Mouse (Mus musculus): ENCODE data around the gene Ano7. TPM values are rescaled to one million over a fixed set of nuclear protein-coding genes. Genes with fewer than 3 reads are reported as not detected.

Gene Ano7
- polyA plus RNA-seq, 1 experiment from 2014 or later = 0.26 TPM

GRCm38 (mm10) chr1:93387198-93387597, 13.5 kb downstream of the Ano7 start:
- H3K36me3 ChIP-seq (ENCODE audit: insufficient read depth, low read length) = no peaks in the 10 kb centered on the region
- no peak for TF ChIP-seq CTCF (IDR thresholded peaks at IDR 0.05; ENCODE audit: low read depth)
- whole genome bisulfite sequencing = 46% methylated on average over 2 of the region's 2 CpGs
- H3K9ac ChIP-seq (ENCODE audit: low read depth, low read length) = no peak overlapping the region
- ATAC-seq (replicated peaks; ENCODE audit: low FRiP score, low read depth) (no peak), DNase-seq (ENCODE audit: low spot score) (no peak)
- no peaks in the 10 kb centered on the region for H3K9me3 ChIP-seq (replicated peaks; ENCODE audit: low read length)
- H3K4me1 ChIP-seq (replicated peaks; ENCODE audit: insufficient read depth, low read length) = no peaks in the 10 kb centered on the region
- H3K4me3 ChIP-seq (replicated peaks; ENCODE audit: low read depth, low read length) = no peak overlapping the region
- no peaks in the 10 kb centered on the region for H3K27me3 ChIP-seq (ENCODE audit: insufficient read depth, low read length)
- H3K4me2 ChIP-seq (ENCODE audit: low read length) = no peak overlapping the region
- H3K27ac ChIP-seq = no peak overlapping the region

- no peak overlapping the region for H3K4me2 ChIP-seq (ENCODE audit: low read length)
- DNase-seq (ENCODE audit: low spot score) (no peak), ATAC-seq (replicated peaks; ENCODE audit: low FRiP score, low read depth) (no peak)
- H3K4me1 ChIP-seq (replicated peaks; ENCODE audit: insufficient read depth, low read length) = no peaks in the 10 kb centered on the region
- no peak overlapping the region for H3K9ac ChIP-seq (ENCODE audit: low read depth, low read length)
- no peaks in the 10 kb centered on the region for H3K36me3 ChIP-seq (ENCODE audit: insufficient read depth, low read length)
- 73% methylated on average over 2 of the region's 2 CpGs for WGBS
- TF ChIP-seq CTCF (IDR thresholded peaks at IDR 0.05; ENCODE audit: low read depth) = no peak
- H3K9me3 ChIP-seq (replicated peaks; ENCODE audit: low read length) = no peaks in the 10 kb centered on the region
- H3K27ac ChIP-seq = no peak overlapping the region
- no peak overlapping the region for H3K4me3 ChIP-seq (replicated peaks; ENCODE audit: low read depth, low read length)
- H3K27me3 ChIP-seq (ENCODE audit: insufficient read depth, low read length) = no peaks in the 10 kb centered on the region
Measured at GRCm38 (mm10) chr1:93388906-93389305, 15.2 kb downstream of the Ano7 start.

GRCm38 (mm10) chr1:93401191-93402052, 27.7 kb downstream of the Ano7 start:
- H3K9ac ChIP-seq (ENCODE audit: low read depth, low read length) = 0 out of 2 replicates have a peak overlapping the region, but pooled peaks have one; percentile 35
- H3K36me3 ChIP-seq (ENCODE audit: insufficient read depth, low read length) = peaks cover 6% of the 10 kb centered on the region
- peak; percentile 16 for DNase-seq (ENCODE audit: low spot score)
- H3K27me3 ChIP-seq (ENCODE audit: insufficient read depth, low read length) = no peaks in the 10 kb centered on the region
- 0 out of 2 replicates have a peak, but pooled peaks cover 4% of the 10 kb centered on the region for H3K4me1 ChIP-seq (replicated peaks; ENCODE audit: insufficient read depth, low read length)
- H3K4me3 ChIP-seq (replicated peaks; ENCODE audit: low read depth, low read length) = peak overlapping the region; percentile 20
- 15% methylated on average over 38 of the region's 38 CpGs for WGBS
- H3K4me2 ChIP-seq (ENCODE audit: low read length) = peak overlapping the region; percentile 55
- TF ChIP-seq CTCF (IDR thresholded peaks at IDR 0.05; ENCODE audit: low read depth) = no peak
- no peaks in the 10 kb centered on the region for H3K9me3 ChIP-seq (replicated peaks; ENCODE audit: low read length)
- ATAC-seq (replicated peaks; ENCODE audit: low FRiP score, low read depth) = peak; percentile 46
- H3K27ac ChIP-seq = no peak overlapping the region

GRCm38 (mm10) chr1:93403403-93403802, 29.7 kb downstream of the Ano7 start:
- DNase-seq (ENCODE audit: low spot score) = no peak
- Histone ChIP-seq H3K4me1 (replicated peaks; ENCODE audit: insufficient read depth, low read length) (0 out of 2 replicates have a peak, but pooled peaks cover 4% of the 10 kb centered on the region), H3K36me3 (ENCODE audit: insufficient read depth, low read length) (peaks cover 25% of the 10 kb centered on the region), H3K9ac (ENCODE audit: low read depth, low read length) (no peak overlapping the region), H3K27ac (no peak overlapping the region), H3K4me2 (ENCODE audit: low read length) (no peak overlapping the region), H3K27me3 (ENCODE audit: insufficient read depth, low read length) (no peaks in the 10 kb centered on the region), H3K9me3 (replicated peaks; ENCODE audit: low read length) (no peaks in the 10 kb centered on the region), H3K4me3 (replicated peaks; ENCODE audit: low read depth, low read length) (no peak overlapping the region)
- ATAC-seq (replicated peaks; ENCODE audit: low FRiP score, low read depth) = no peak
- no peak for TF ChIP-seq CTCF (IDR thresholded peaks at IDR 0.05; ENCODE audit: low read depth)
- WGBS = 79% methylated on average over 4 of the region's 4 CpGs

- no peak for TF ChIP-seq CTCF (IDR thresholded peaks at IDR 0.05; ENCODE audit: low read depth)
- Histone ChIP-seq H3K9ac (ENCODE audit: low read depth, low read length) (no peak overlapping the region), H3K4me1 (replicated peaks; ENCODE audit: insufficient read depth, low read length) (no peaks in the 10 kb centered on the region), H3K4me3 (replicated peaks; ENCODE audit: low read depth, low read length) (no peak overlapping the region), H3K36me3 (ENCODE audit: insufficient read depth, low read length) (peaks cover 56% of the 10 kb centered on the region), H3K9me3 (replicated peaks; ENCODE audit: low read length) (no peaks in the 10 kb centered on the region), H3K27ac (no peak overlapping the region), H3K27me3 (ENCODE audit: insufficient read depth, low read length) (no peaks in the 10 kb centered on the region), H3K4me2 (ENCODE audit: low read length) (no peak overlapping the region)
- 78% methylated on average over 6 of the region's 6 CpGs for WGBS
- no peak for ATAC-seq (replicated peaks; ENCODE audit: low FRiP score, low read depth)
- no peak for DNase-seq (ENCODE audit: low spot score)
Measured at GRCm38 (mm10) chr1:93432087-93432486, 58.4 kb downstream of the Ano7 start.

GRCm38 (mm10) chr1:93439321-93439720, 65.6 kb downstream of the Ano7 start:
- no peaks in the 10 kb centered on the region for H3K9me3 ChIP-seq (replicated peaks; ENCODE audit: low read length)
- no peak overlapping the region for H3K4me3 ChIP-seq (replicated peaks; ENCODE audit: low read depth, low read length)
- H3K4me1 ChIP-seq (replicated peaks; ENCODE audit: insufficient read depth, low read length) = peaks cover 6% of the 10 kb centered on the region
- no peak overlapping the region for H3K27ac ChIP-seq
- H3K9ac ChIP-seq (ENCODE audit: low read depth, low read length) = no peak overlapping the region
- H3K27me3 ChIP-seq (ENCODE audit: insufficient read depth, low read length) = no peaks in the 10 kb centered on the region
- peaks cover 46% of the 10 kb centered on the region for H3K36me3 ChIP-seq (ENCODE audit: insufficient read depth, low read length)
- no peak for TF ChIP-seq CTCF (IDR thresholded peaks at IDR 0.05; ENCODE audit: low read depth)
- ATAC-seq (replicated peaks; ENCODE audit: low FRiP score, low read depth) = no peak
- DNase-seq (ENCODE audit: low spot score) = no peak
- WGBS = 88% methylated on average over 1 of the region's 1 CpGs
- no peak overlapping the region for H3K4me2 ChIP-seq (ENCODE audit: low read length)
